Mouse (Mus musculus): Measurements from ENCODE around the gene Fam207a. TPM values are rescaled to one million over a fixed set of nuclear protein-coding genes. Genes with fewer than 3 reads are reported as not detected.

Gene Fam207a
- total RNA-seq, 4 experiments from 2014 or later, result 4.4 to 7.3 (median 5.9) TPM

- DNase-seq (ENCODE audit: low spot score in 2 of 2), result no peak
These were observed 15.7 kb upstream of the Fam207a start for GRCm38 (mm10) chr10:77531026-77532019.

DNA sequence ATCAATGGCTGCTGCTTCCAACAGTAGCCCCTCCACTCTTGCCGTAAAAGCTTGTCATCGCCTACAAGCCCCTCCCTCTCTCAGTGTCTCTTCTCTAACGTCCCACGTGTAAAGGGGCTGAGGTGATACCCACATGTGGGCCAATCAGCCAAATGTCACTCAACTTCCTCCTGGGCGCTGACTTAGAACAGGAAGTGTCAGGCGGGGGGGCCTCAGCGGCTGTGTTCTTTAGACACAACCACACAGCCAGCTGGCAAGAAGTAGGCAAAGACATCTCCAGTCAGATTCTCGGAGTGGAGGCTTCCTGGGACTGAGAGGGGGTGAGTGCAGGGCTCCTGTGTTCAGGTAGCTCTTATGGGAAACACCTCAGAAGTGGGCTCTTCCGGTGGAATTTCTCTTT is 14.6 kb upstream of the Fam207a start, which contains the start of gene Itgb2:
TSS of gene Itgb2 (plus strand) at position 113 of the 400 bp plus-strand sequence.
- no peak for DNase-seq (ENCODE audit: low spot score in 2 of 2)

GRCm38 (mm10) chr10:77528634-77529033 is 13.0 kb upstream of the Fam207a start:
- no peak for DNase-seq (ENCODE audit: low spot score in 2 of 2)

DNA sequence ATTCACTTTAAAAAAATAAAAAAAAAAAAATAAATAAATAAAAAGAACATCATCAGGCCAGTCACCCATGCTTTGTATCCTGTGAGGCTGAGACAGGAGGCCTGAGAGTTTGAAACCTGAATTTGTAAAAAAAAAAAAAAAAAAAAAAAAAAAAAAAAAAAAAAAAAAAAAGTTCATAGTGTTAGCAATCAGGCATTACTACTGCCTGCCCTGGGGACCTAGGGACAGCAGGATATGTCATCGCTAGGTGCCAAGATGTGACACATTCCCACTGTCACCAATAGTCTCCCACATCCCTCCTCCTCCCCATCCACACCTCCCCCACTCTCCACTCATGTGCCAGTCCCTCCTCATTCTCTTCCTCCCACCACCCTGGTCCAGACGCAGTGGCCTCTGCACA is 10.9 kb upstream of the Fam207a start:
- no peak for DNase-seq (ENCODE audit: low spot score in 2 of 2)

GRCm38 (mm10) chr10:77523321-77523720 is 7.7 kb upstream of the Fam207a start:
- no peak for DNase-seq (ENCODE audit: low spot score in 2 of 2)

DNA sequence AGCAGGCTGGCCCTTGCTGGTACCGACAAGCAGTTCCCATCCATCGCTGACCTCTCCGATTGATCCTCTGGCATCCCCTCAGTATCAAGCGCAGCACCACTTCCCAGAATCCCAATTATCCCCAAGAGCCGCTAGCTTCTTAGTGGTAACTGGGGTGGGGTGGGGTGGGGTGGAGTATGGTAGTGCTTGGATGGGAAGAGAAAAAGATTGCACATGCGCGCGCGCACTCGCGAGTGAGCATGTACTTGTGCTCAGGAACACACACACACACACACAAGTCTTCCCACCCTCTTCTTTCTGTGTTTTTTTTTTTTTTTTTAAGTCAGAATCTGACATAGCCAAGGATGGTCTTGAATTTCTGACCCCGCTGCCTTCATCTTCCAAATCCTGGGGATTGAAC is 7.2 kb upstream of the Fam207a start:
- DNase-seq (ENCODE audit: low spot score in 2 of 2), result no peak

DNA sequence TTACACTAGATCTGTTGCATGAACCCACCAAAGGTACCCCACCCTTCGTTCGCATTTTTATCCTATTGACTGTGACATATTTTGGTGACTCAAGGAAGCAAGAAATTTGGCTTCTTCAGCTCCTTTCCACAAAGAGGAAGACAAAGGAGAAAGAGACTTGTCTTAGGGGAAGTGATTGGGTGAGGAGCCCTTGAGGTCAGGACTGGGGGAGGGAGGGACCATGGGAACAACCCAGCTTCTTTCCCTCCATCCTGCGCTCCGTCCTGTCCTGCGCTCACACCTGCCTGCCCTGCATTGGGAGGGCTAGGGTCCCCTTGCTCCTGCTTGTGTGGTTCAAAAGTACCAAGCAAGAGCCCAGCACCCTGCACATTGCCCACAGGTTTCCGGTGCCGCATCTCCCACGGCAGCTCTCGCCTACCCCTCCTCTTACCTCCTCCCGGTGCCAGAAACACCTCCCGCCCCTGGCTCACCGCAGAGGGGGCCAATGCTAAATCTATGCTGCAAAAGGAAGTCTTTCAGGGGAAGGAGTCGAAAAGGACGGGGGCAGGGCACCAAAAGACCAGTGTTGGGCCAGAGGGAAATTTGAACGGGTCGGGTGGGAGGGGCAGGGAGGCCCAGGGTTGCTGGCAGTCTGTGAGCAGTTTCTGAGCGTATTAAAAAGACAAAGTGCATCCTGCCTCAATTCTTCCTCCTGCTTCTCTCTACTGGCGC is 6.6 kb upstream of the Fam207a start:
- DNase-seq (ENCODE audit: low spot score in 2 of 2), result no peak

GRCm38 (mm10) chr10:77520497-77520896 is 4.9 kb upstream of the Fam207a start:
- no peak for DNase-seq (ENCODE audit: low spot score in 2 of 2)

DNA sequence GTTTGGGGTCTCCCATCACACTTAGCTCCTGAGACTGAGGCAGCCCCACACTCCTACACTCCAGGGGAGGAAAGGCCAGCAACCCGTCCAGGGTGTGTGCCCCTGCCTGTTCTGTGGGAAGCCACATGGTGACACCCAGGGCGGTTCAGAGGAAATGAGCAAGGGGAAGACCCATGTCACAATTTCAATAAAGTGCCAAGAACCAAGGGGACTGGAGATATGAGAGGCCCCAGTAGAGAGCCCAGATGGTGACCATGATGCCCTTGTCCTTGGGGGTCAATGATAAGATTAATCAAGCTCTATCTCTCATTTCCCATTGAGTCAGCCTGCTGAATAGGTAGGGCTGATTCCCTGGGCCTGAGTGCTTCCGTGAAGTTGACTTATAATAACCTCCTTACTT is 3.6 kb upstream of the Fam207a start:
- DNase-seq (ENCODE audit: low spot score in 2 of 2), result no peak

GRCm38 (mm10) chr10:77517801-77518200 is 2.2 kb upstream of the Fam207a start:
- no peak for DNase-seq (ENCODE audit: low spot score in 2 of 2)

DNA sequence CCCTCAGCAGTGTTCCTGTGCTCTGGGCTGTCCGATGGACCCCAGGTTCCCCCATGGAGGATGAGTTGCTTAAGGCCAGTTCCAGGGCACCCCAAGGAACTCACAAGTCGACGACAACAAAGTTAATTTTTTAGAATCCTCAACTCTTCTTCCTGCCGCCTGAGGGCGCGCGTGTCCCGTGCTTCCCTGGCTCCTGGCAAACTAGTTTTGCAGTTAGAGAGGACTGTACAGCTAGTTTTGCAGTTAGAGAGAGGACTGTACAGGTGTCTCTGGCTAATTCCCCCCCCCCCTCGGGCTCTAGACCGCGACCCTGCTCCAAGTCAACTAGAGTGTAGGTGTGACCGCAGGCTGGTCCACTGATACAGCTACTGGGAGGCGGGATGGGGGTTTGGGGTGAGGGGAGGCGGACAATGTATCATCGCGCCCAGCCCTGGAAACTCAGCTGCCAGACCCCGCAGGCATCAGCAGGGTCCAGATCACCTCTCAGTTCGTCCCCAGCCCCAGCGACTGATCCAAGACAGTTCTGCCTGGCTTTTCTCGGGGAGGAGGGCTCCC is 1.6 kb upstream of the Fam207a start:
- no peak for DNase-seq (ENCODE audit: low spot score in 2 of 2)

DNA sequence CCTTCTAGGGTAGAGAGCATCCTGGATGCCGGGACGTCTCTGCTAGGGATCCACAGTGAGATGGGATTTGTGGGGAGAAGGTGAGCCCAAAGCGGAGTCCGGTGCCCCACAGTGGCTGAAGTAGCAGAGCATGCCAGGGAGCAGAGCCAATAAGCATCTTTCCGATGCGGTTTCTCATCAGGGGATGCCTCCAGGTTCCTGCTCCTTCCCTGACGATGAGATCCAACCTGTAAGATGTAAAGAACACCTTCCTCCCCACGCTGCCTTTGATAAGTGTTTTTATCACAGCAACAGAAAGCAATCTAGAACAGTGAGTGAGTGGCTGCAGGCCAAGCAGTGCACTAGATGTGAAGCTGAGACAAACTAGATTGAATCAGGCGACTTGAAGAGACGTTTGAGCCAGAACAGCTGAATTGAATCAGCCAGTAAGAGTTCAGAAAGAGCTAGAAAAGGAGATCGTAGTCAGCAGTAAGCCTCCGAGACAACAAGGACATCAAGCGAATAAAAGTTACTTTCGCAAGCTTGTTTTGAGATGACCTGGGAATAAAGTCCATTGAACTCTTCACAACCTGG is 880 bp upstream of the Fam207a start:
- no peak for DNase-seq (ENCODE audit: low spot score in 2 of 2)

DNA sequence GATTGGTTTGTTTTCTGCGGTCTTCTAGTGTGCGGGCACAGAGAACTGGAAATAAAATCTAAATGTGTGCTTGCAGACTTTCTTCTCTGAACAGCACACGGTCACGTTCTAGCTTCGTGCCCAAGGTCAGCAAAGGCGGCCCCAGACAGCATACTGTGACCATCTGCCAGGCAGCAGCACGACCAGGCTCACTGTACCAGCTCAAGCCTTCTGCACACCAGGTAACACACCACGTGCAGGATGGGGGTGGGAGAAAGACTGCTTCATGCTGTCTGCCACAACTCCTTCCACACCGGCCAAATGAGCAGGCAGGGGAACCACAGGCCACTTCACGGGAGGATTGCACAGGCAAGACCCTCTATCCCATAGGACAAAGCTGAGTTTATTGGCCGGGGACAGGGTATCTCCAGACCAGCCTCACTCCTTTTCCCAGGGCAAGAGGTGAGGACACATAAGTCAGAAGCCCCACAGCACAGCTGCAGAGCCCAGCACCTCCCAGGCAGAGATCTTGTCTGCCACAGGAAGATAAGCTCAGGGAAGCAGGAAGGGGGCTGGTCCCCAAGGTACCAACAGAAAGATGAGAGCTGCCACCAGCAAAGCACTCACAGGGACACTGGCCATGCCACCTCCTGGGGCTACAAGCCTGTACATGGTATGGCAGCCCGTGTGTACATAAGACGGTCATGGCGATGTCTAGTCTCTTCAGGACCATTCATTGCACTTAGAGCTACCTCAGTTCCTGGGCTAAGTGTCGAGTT is 5.2 kb downstream of the Fam207a start:
- DNase-seq (ENCODE audit: low spot score in 2 of 2), result no peak

- DNase-seq (ENCODE audit: low spot score in 2 of 2), result peak; percentile 71 to 73
These were observed 6.0 kb downstream of the Fam207a start for GRCm38 (mm10) chr10:77509403-77510187.

- no peak for DNase-seq (ENCODE audit: low spot score in 2 of 2)
These were observed 6.8 kb downstream of the Fam207a start for GRCm38 (mm10) chr10:77508744-77509143.

- DNase-seq (ENCODE audit: low spot score in 2 of 2), result no peak
These were observed 7.8 kb downstream of the Fam207a start for GRCm38 (mm10) chr10:77507779-77508178.

DNA sequence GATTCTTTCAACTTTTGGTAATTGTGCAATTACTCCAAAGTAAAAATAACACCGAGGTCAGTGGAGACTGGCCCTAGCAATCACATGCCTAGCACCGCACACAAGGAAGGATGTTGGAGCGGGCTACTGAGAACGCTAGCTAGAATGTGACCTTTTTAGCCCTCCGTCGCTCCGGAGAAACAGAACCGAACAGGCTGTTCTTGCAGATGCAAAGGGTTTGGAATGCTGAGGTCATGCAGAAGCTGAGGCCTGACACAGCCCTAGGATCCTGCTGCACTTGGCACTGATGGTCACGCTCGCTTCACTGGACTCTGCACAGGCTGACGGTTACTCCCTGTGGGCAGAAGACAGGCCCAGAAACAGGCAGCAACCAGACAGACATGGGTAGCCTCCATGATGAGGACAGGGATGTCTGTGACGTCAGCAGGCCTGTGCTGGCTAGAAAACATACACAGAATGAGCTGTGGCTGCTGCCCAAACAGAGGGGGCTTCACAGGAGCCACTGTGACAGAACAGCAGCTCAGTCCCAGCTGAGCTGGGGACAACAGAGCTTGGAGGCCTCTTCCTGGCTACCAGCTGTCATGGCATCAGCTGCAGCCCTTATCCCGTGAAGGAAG is 8.5 kb downstream of the Fam207a start:
- peak; percentile 46 to 59 for DNase-seq (ENCODE audit: low spot score in 2 of 2)

- DNase-seq (ENCODE audit: low spot score in 2 of 2), result no peak
These were observed 9.1 kb downstream of the Fam207a start for GRCm38 (mm10) chr10:77506526-77506925.

- DNase-seq (ENCODE audit: low spot score in 2 of 2), result no peak
These were observed 11.4 kb downstream of the Fam207a start for GRCm38 (mm10) chr10:77504143-77504542.

Data from gastrocnemius, adult 8-10 months (tissue).